Mouse (Mus musculus): ENCODE data around the gene Pclo. TPM values are rescaled to one million over a fixed set of nuclear protein-coding genes. Genes with fewer than 3 reads are reported as not detected.

Pclo gene
- polyA plus RNA-seq, 1 experiment: 32.8 TPM

DNA sequence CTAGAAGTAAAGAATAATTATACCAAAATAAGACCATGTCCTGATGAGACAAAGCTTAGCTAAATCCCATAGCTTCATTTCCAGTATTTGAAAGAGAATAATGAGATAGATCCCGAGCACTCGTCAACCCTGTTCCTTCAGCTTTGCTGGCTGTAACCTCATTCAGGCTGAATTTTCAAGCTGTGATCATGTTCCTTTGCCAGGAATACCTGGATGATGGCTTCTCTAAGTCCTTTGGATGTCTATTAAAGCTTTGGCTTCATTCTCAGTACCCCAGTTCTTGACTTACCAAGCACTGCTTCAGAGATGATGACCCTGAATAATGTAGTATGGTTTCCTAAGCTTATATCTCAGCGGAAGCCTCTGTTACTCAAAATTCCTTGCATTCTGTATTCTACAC is 131.1 kb downstream of the Pclo start:
- TF ChIP-seq CTCF (IDR thresholded peaks at IDR 0.05; ENCODE audit: insufficient read depth, low read depth, low read length) (no peak), POLR2A (IDR thresholded peaks at IDR 0.05; ENCODE audit: insufficient read depth, low read depth, low read length) (no peak)
- Histone ChIP-seq H3K27ac (ENCODE audit: insufficient read depth, low read depth, low read length) (no peak overlapping the region), H3K4me1 (ENCODE audit: control insufficient read depth, insufficient read depth, low read length) (no peaks in the 10 kb centered on the region), H3K4me3 (ENCODE audit: insufficient read depth, low read depth, low read length) (no peak overlapping the region)
- 86% methylated on average over 3 of the region's 3 CpGs for WGBS

DNA sequence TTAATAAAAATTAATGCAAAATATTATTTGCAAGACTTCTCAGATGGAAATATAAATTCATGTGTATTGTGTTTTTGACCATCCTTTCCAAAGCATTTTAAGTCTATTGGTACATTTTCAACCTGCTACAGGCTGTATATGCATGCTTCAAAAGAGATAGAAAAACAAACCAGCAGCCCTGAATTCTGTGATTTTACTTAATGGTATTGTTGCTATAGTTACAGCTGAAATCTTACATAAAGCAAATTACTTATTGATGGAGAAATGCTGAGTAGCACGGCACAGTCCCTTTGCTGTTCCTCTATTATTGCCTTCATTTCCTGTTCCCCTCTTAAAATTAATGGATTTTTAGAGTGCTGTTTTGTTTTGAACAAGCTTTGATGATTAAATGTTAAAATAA is 145.9 kb downstream of the Pclo start:
- Histone ChIP-seq H3K4me3 (ENCODE audit: insufficient read depth, low read depth, low read length) (no peak overlapping the region), H3K4me1 (ENCODE audit: control insufficient read depth, insufficient read depth, low read length) (no peaks in the 10 kb centered on the region), H3K27ac (ENCODE audit: insufficient read depth, low read depth, low read length) (no peak overlapping the region)
- WGBS: 56% methylated on average over 1 of the region's 1 CpGs
- TF ChIP-seq CTCF (IDR thresholded peaks at IDR 0.05; ENCODE audit: insufficient read depth, low read depth, low read length): no peak
- TF ChIP-seq POLR2A (IDR thresholded peaks at IDR 0.05; ENCODE audit: insufficient read depth, low read depth, low read length): no peak

DNA sequence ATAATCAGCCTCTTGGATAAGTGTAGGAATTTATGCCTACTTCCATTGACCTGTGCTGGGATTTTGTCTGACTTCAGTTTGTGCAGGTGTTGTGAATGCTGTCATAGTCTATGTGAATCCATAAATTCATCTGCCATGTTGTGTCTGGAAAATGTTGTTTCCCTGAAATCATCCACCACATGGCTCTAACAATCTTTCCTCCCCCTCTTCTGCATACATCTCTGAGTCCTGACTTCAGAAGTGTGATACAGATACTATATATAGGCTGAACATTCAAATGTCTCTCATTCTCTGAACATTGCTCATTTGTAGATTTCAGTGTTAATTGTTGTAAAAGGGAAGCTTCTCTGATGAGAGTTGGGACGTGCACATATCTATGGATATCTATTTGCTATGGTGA is 147.5 kb downstream of the Pclo start:
- H3K4me3 ChIP-seq (ENCODE audit: insufficient read depth, low read depth, low read length): no peak overlapping the region
- 90% methylated on average over 1 of the region's 1 CpGs for WGBS
- no peak overlapping the region for H3K27ac ChIP-seq (ENCODE audit: insufficient read depth, low read depth, low read length)
- no peaks in the 10 kb centered on the region for H3K4me1 ChIP-seq (ENCODE audit: control insufficient read depth, insufficient read depth, low read length)
- TF ChIP-seq CTCF (IDR thresholded peaks at IDR 0.05; ENCODE audit: insufficient read depth, low read depth, low read length) (no peak), POLR2A (IDR thresholded peaks at IDR 0.05; ENCODE audit: insufficient read depth, low read depth, low read length) (no peak)

DNA sequence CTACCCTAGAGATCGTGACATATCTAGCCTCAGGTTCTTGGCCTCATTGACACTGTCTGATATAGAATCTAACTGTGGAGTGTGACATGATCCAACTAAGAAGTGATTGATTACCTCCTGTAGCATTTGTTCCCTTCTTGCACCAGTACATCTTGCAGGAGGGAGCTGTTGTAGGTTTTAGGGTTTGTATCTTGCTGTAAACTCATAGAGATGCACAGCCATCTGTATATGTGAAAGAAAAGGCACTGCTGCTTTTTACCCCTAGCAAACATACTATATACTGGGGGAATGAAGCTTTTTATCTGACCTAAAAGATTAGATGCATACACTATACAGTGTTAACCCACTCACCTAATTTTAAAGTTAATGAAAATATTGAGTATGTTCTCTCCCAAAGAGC is 147.9 kb downstream of the Pclo start:
- no peak for TF ChIP-seq POLR2A (IDR thresholded peaks at IDR 0.05; ENCODE audit: insufficient read depth, low read depth, low read length)
- no peak for TF ChIP-seq CTCF (IDR thresholded peaks at IDR 0.05; ENCODE audit: insufficient read depth, low read depth, low read length)
- WGBS: 89% methylated on average over 1 of the region's 1 CpGs

DNA sequence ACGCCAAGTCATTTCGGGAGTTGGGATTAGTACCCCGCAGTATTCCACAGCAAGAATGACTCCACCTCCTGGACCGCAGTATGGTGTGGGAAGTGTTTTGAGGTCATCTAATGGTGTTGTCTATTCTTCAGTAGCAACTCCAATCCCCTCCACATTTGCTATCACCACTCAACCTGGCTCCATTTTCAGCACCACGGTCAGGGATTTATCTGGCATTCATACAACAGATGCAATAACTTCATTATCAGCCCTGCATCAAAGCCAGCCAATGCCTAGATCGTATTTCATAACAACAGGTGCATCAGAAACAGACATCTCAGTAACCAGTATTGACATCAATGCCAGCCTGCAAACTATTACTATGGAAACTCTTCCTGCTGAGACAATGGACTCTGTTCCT is 165.7 kb downstream of the Pclo start:
- H3K4me1 ChIP-seq (ENCODE audit: control insufficient read depth, insufficient read depth, low read length): no peaks in the 10 kb centered on the region
- TF ChIP-seq CTCF (IDR thresholded peaks at IDR 0.05; ENCODE audit: insufficient read depth, low read depth, low read length): no peak
- 93% methylated on average over 6 of the region's 6 CpGs for WGBS
- H3K4me3 ChIP-seq (ENCODE audit: insufficient read depth, low read depth, low read length): no peak overlapping the region
- no peak overlapping the region for H3K27ac ChIP-seq (ENCODE audit: insufficient read depth, low read depth, low read length)

More for the DNA sequence above, 147.9 kb downstream of the Pclo start:
- no peak overlapping the region for H3K4me3 ChIP-seq (ENCODE audit: insufficient read depth, low read depth, low read length)
- no peak overlapping the region for H3K27ac ChIP-seq (ENCODE audit: insufficient read depth, low read depth, low read length)
- H3K4me1 ChIP-seq (ENCODE audit: control insufficient read depth, insufficient read depth, low read length): no peaks in the 10 kb centered on the region

DNA sequence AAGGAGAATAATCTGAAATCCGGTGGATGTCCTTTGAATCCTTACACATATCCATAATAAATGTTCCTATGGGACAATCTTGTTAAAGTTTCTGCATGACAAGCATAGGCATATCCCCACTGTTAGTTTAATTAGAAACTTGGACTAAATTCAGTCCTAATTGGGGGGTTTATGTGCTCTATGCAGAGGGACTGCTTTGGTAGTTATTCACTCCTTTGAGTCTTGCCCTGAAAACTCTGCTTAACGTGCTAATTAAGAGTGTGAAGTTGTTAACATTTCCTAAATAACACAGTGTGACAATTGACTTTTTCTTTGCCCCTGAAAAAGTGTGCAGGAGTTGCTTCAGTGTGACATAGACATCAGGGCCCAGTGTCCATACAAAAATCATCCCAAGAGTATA is 177.3 kb downstream of the Pclo start:
- TF ChIP-seq POLR2A (IDR thresholded peaks at IDR 0.05; ENCODE audit: insufficient read depth, low read depth, low read length): no peak
- no peak overlapping the region for H3K4me3 ChIP-seq (ENCODE audit: insufficient read depth, low read depth, low read length)
- no peak overlapping the region for H3K27ac ChIP-seq (ENCODE audit: insufficient read depth, low read depth, low read length)
- H3K4me1 ChIP-seq (ENCODE audit: control insufficient read depth, insufficient read depth, low read length): no peaks in the 10 kb centered on the region
- WGBS: 36% methylated on average over 2 of the region's 2 CpGs

DNA sequence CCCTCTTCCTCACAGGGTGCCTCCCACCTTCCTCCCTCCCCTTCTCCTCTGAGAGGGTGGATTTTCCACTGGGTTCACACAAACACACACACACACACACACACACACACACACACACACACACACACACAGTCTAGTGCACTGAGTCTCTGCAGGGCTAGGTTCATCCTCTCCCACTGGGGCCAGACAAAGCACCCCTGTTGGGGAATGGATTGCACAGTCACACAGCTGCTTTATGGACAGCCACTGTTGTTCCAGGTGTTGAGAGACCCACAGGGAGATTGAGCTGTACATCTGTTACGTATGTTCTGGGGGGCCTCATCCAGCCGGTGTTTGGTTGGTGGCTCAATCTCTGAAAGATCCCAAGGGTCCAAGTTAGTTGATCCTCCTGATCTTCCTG is 182.0 kb downstream of the Pclo start:
- WGBS: 94% methylated on average over 2 of the region's 2 CpGs
- no peak overlapping the region for H3K27ac ChIP-seq (ENCODE audit: insufficient read depth, low read depth, low read length)
- H3K4me1 ChIP-seq (ENCODE audit: control insufficient read depth, insufficient read depth, low read length): no peaks in the 10 kb centered on the region
- H3K4me3 ChIP-seq (ENCODE audit: insufficient read depth, low read depth, low read length): no peak overlapping the region
- TF ChIP-seq POLR2A (IDR thresholded peaks at IDR 0.05; ENCODE audit: insufficient read depth, low read depth, low read length) (no peak), CTCF (IDR thresholded peaks at IDR 0.05; ENCODE audit: insufficient read depth, low read depth, low read length) (no peak)

DNA sequence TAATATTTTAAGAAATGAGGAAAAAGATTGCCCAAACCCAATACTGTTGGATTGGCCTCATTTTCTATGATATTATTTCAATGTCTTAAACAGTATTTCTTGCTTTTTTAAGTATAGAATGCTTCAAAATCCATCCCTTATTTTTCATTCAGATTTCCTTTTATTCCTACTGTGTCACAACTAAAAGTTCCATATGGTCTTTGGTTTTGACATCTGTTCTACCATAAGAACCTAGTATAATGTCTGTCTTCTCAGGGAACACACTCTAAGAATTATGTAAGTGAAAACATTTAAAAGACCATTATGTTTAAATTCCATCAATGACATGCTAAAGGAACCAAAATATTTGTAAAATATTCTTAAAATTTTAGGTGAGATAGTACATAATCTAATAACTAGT is 186.2 kb downstream of the Pclo start:
- no peak for TF ChIP-seq CTCF (IDR thresholded peaks at IDR 0.05; ENCODE audit: insufficient read depth, low read depth, low read length)
- TF ChIP-seq POLR2A (IDR thresholded peaks at IDR 0.05; ENCODE audit: insufficient read depth, low read depth, low read length): no peak
- Histone ChIP-seq H3K4me1 (ENCODE audit: control insufficient read depth, insufficient read depth, low read length) (no peaks in the 10 kb centered on the region), H3K4me3 (ENCODE audit: insufficient read depth, low read depth, low read length) (no peak overlapping the region), H3K27ac (ENCODE audit: insufficient read depth, low read depth, low read length) (no peak overlapping the region)

DNA sequence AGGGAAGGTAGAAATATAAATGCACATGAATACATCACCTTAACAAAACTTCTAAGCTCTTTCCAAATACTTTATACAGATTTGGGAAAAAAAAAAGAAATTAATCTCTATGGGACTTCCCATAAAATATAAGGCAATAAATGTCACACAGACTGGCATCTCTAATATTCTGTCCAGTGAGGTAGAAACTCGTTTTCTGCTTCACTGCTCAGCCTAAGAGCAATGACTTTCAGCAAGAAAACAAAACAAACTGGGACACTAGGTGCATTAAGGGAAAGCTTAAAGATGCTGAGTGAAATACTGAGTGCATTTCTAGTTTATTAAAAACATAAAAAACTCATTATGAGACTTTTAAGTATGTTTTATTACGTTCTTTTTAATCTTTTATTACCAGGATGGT is 190.7 kb downstream of the Pclo start:
- TF ChIP-seq POLR2A (IDR thresholded peaks at IDR 0.05; ENCODE audit: insufficient read depth, low read depth, low read length): no peak
- TF ChIP-seq CTCF (IDR thresholded peaks at IDR 0.05; ENCODE audit: insufficient read depth, low read depth, low read length): no peak
- 61% methylated on average over 2 of the region's 2 CpGs for WGBS
- no peak overlapping the region for H3K27ac ChIP-seq (ENCODE audit: insufficient read depth, low read depth, low read length)

DNA sequence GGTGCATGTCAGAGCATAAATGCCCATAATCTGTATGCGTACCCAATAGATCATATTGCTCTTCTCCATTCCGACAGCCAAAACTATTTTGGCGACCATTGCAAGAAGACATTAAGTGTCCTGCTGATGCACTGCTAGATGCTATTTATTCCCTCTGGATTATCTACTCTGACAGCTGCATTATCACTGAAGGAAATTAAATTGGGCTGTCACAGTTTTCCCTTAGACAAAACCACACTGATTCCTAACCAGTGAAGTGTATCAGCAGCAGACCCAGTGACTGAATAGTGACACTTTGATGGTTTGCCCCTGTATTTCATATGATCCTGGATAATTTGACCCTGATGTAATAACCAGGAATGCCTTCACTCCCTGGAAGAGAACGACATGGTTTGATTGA is 192.6 kb downstream of the Pclo start:
- H3K4me1 ChIP-seq (ENCODE audit: control insufficient read depth, insufficient read depth, low read length): no peaks in the 10 kb centered on the region
- H3K27ac ChIP-seq (ENCODE audit: insufficient read depth, low read depth, low read length): no peak overlapping the region
- 77% methylated on average over 4 of the region's 4 CpGs for WGBS
- TF ChIP-seq POLR2A (IDR thresholded peaks at IDR 0.05; ENCODE audit: insufficient read depth, low read depth, low read length) (no peak), CTCF (IDR thresholded peaks at IDR 0.05; ENCODE audit: insufficient read depth, low read depth, low read length) (no peak)
- no peak overlapping the region for H3K4me3 ChIP-seq (ENCODE audit: insufficient read depth, low read depth, low read length)

More for the DNA sequence above, 190.7 kb downstream of the Pclo start:
- no peak overlapping the region for H3K4me3 ChIP-seq (ENCODE audit: insufficient read depth, low read depth, low read length)
- no peaks in the 10 kb centered on the region for H3K4me1 ChIP-seq (ENCODE audit: control insufficient read depth, insufficient read depth, low read length)

Measured in olfactory bulb, adult 2 months (tissue).